Mouse (Mus musculus) lung, adult 2 months (tissue): ENCODE results near the gene Ifna2. TPM values are rescaled to one million over a fixed set of nuclear protein-coding genes. Genes with fewer than 3 reads are reported as not detected.
A peak's percentile ranks its signal among the peaks of the same experiment; 100 is the strongest.

Experiments
- DNase-seq: peaks from one replicate; pipeline ENCODE4 v3.0.0; 2022
- H3K4me1 ChIP-seq: fragments of 200-500 bp; 2 replicates; pipeline ENCODE4 v1.6.1; 2011; ENCODE audit warnings: low read length; ENCODE audit not compliant: control insufficient read depth, insufficient read depth
- H3K4me3 ChIP-seq: fragments of 200-500 bp; replicated peaks from 2 replicates; pipeline ENCODE3; 2011; ENCODE audit warnings: low read depth, mild to moderate bottlenecking, control low read depth, low read length; ENCODE audit errors: extremely low read depth
- CTCF ChIP-seq: fragments of 200-500 bp; IDR thresholded peaks from 2 replicates; pipeline ENCODE4 v1.5.1; 2011; ENCODE audit warnings: mild to moderate bottlenecking, low read length, control low read depth; ENCODE audit not compliant: insufficient read depth
- POLR2A ChIP-seq: fragments of 200-500 bp; IDR thresholded peaks from 2 replicates; pipeline ENCODE4 v1.6.1; 2011; ENCODE audit warnings: low read depth, mild to moderate bottlenecking, control low read depth, low read length, borderline replicate concordance; ENCODE audit errors: extremely low read depth
- WGBS: fragments of 180-500 bp; shearing (Covaris S2); methylation state at CpG from one replicate; pipeline ENCODE4 v1.1.7; 2018; 5-methylcytosine and 5-hydroxymethylcytosine counted together
- polyA plus RNA-seq: library from polyadenylated mRNA; depleted of rRNA; stranded (reverse); fragments of >200 nt; gene quantifications from 2 replicates; pipeline ENCODE4 v1.2.3, GENCODE M21; 2012; rRNA removed

Gene Ifna2
- polyA plus RNA-seq: not detected in 2 replicates

- TF ChIP-seq CTCF (no peak), POLR2A (no peak)
- WGBS: 89% methylated on average over 1 of the region's 1 CpGs
- Histone ChIP-seq H3K4me1 (no peaks in the 10 kb centered on the region), H3K4me3 (no peak within 1 kb of the TSS)
- DNase-seq: no peak
Measured at GRCm38 (mm10) chr4:88683812-88684211, at the start of gene Ifna2. Gene Ifna2, minus strand, starts transcription at chr4:88683912.

GRCm38 (mm10) chr4:88727324-88727723 lies 43.6 kb upstream of the Ifna2 start:
- WGBS: 2% methylated on average over 1 of the region's 1 CpGs
- H3K4me3 ChIP-seq: no peak overlapping the region
- no peak for DNase-seq
- TF ChIP-seq POLR2A (no peak), CTCF (peak; percentile 65)
- H3K4me1 ChIP-seq: no peaks in the 10 kb centered on the region; the same call in 1 of the 2 replicates

- H3K4me3 ChIP-seq: no peak overlapping the region
- DNase-seq: no peak
- no peak for TF ChIP-seq CTCF
- no peak for TF ChIP-seq POLR2A
- H3K4me1 ChIP-seq: no peaks in the 10 kb centered on the region; the same call in 1 of the 2 replicates
- 41% methylated on average over 6 of the region's 6 CpGs for WGBS
Measured at GRCm38 (mm10) chr4:88726727-88727126, 43.0 kb upstream of the Ifna2 start.

GRCm38 (mm10) chr4:88723497-88724090 lies 39.9 kb upstream of the Ifna2 start:
- Histone ChIP-seq H3K4me1 (peaks cover 15% of the 10 kb centered on the region), H3K4me3 (no peak overlapping the region)
- DNase-seq: no peak
- TF ChIP-seq POLR2A (no peak), CTCF (no peak)
- 41% methylated on average over 8 of the region's 8 CpGs for WGBS

GRCm38 (mm10) chr4:88721791-88722721 lies 38.3 kb upstream of the Ifna2 start, which contains the start of the genes Gm26566 and Klhl9:
Gene Gm26566, plus strand, starts transcription at chr4:88721805.
Gene Klhl9, minus strand, starts transcription at chr4:88722465.
- peak within 1 kb of the TSS; percentile 99 for H3K4me3 ChIP-seq
- WGBS: under 1% methylated on average over 82 of the region's 82 CpGs
- TF ChIP-seq POLR2A (peak; percentile 92), CTCF (no peak)
- DNase-seq: peak; percentile 91
- peaks cover 18% of the 10 kb centered on the region for H3K4me1 ChIP-seq

- Histone ChIP-seq H3K4me3 (no peak overlapping the region), H3K4me1 (peaks cover 26% of the 10 kb centered on the region)
- WGBS: 5% methylated on average over 1 of the region's 1 CpGs
- TF ChIP-seq POLR2A: no peak
- no peak for DNase-seq
Measured at GRCm38 (mm10) chr4:88718715-88719114, 35.0 kb upstream of the Ifna2 start.

GRCm38 (mm10) chr4:88715059-88715458 lies 31.3 kb upstream of the Ifna2 start:
- H3K4me1 ChIP-seq: peaks cover 16% of the 10 kb centered on the region
- no peak for DNase-seq
- TF ChIP-seq POLR2A: no peak
- no peak for TF ChIP-seq CTCF
- no peak overlapping the region for H3K4me3 ChIP-seq

- TF ChIP-seq POLR2A (no peak), CTCF (no peak)
- no peak for DNase-seq
- H3K4me3 ChIP-seq: no peak overlapping the region
- H3K4me1 ChIP-seq: peaks cover 15% of the 10 kb centered on the region
- 38% methylated on average over 1 of the region's 1 CpGs for WGBS
Measured at GRCm38 (mm10) chr4:88714281-88714680, 30.6 kb upstream of the Ifna2 start.

GRCm38 (mm10) chr4:88707128-88707826 lies 23.6 kb upstream of the Ifna2 start:
- TF ChIP-seq CTCF (no peak), POLR2A (no peak)
- Histone ChIP-seq H3K4me3 (no peak overlapping the region), H3K4me1 (no peaks in the 10 kb centered on the region)
- 74% methylated on average over 1 of the region's 1 CpGs for whole genome bisulfite sequencing
- no peak for DNase-seq

GRCm38 (mm10) chr4:88705924-88706323 lies 22.2 kb upstream of the Ifna2 start:
- H3K4me1 ChIP-seq: no peaks in the 10 kb centered on the region
- no peak for TF ChIP-seq POLR2A
- no peak for TF ChIP-seq CTCF
- H3K4me3 ChIP-seq: no peak overlapping the region
- DNase-seq: no peak
- 29% methylated on average over 3 of the region's 3 CpGs for WGBS
